Mouse (Mus musculus) ovary, postnatal 14 days (tissue): ENCODE results near the gene Adh6a.

ENCODE experiments used
- DNase-seq: peaks from one replicate; pipeline ENCODE4 v3.0.0; 2022; ENCODE audit warnings: low spot score

The Adh6a gene

DNA sequence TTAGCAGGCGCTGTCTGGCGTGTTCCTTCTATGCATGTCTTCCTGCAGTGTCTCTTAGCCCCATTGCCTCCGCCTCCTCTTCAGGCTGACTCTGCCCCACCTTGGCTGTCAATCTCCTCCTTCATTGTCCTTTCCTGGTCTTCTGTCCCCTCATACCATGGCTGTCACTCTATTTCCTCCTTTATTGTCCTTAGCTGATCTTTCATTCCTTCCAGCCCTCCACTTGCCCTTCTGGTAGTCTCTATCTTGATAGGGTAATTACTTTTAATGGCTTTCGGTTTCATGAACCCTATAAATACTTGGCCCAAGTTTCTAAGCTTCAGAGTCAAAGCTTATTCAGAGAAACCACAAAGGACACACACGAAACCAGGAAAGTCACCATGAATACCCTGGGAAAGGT is at the start of gene Adh6a:
Adh6a (plus strand) TSS at position 322 of the 400 bp plus-strand sequence.
- no peak for DNase-seq

DNA sequence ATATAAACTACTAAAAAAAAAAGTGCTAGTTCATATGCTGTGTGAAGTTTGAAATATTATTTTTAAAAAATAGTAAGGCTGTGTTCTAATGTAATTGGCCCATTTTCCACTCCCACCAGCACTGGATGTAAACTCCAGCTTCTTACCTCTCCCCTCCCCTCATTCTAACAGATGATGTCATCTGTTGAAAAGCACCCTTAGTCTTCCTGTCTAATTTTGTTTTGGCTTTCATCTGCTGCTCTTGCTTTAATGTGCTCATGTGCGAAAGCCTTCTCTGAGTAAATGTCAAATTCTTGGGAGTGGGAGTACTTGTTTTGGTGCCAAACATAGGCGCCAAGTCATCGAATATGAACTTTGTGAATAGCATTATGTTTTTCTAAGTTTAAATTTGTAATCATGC is 48.4 kb upstream of the Adh6a start:
- DNase-seq = no peak

DNA sequence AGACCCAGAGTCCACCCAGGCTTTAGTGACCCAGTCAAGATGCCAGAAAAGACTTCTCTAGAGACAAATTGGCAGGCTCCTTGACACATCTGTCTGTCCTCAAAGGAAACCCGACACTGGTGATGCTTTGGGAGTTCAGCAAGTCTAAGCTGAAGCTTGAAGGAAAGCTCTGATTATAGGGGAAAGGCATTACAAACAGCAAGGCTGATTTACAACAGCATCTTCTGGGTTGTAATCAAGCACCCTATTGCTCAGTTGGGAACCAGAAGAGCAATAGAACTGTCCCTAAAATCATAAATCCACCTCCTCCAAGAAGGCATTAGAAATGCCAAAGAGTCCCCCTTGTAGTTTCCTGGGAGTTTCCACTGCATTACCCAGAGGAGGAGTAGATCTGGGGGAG is 42.6 kb upstream of the Adh6a start:
- no peak for DNase-seq

DNA sequence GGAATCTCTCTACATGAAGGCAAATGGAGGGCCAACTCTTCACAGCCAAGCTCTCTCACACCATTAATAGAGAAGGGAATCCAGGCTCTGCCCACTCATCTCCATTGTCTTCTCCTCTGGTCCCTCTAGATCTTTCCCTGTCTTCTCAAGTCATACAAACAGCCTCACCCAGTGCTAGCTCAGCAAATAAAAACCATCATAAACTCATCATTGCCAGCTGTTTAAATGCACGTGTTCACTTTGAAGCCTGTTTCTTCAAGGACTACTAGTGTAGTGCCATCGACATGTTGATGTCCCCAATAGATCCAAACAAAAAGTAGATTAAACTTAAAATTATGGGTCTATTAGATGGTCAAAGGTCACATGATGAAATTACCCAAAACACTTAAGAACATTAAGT is 41.8 kb upstream of the Adh6a start:
- DNase-seq = no peak

DNA sequence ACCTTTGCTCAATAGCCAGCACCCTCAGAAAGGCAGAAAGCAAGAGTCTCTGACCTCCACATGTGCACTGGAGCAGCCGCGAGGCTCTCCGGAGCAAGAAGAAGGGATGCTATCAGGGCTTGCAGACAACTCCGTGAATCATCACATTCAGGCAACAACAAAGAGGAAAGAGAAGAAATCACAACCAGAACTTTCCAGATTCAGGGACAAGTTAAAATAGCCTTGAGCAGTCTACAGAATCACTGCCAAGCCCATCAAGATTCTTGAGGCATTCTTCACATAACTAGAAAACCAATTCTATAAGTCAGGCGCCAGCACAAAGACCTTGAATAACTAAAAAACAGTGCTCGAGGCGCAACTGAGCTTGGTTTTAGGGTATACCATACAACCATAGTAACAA is 40.0 kb upstream of the Adh6a start:
- DNase-seq = no peak

DNA sequence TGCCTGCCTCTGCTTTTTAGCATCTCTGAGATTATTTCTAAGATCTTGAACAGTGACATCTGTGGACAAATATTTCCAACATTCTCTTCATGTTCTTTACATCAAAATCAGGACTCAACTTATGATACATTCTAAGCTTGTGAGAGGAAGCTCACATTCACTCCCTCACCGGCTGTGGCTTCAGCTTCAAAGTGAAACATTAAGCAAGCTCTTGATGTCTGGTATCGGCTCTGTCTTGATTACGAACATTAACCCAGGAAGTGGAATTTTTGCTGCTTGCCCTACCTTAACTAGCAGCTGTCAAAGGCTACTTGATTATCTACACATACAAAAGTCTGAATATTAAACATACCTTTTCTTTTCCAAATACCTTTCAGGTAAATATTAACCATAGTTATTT is 38.0 kb upstream of the Adh6a start:
- no peak for DNase-seq

DNA sequence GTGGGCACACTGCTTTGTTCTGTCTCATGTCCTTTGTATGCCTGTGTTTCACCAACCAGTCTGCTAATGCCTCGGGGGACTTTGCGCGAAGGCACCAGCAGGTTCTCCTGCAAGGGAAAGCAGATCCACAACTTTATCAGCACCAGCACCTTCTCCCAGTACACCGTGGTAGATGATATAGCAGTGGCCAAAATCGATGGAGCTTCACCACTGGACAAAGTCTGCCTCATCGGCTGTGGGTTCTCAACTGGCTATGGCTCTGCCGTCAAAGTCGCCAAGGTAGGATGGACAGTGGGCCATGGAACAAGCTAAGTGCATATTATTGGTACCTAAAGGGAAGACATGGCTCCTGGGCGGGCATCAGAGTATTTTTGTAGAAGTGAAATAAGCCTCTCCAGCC is 30.5 kb upstream of the Adh6a start:
- DNase-seq = no peak

DNA sequence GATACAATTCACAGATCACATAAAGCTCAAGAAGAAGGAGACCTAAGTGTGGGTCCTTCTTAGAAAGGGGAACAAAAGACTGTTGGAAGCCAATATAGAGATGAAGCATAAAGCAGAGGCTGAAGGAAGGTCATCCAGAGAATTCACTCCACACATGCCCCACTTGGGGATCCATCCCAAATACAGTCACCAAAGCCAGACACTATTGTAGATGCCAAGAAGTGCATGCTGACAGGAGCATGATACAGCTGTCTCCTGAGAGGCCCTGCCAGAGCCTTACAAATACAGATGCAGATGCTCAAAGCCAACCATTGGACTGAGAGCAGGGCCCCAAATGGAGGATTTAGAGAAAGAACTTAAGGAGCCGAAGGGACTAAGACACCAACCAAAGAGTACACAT is 29.3 kb upstream of the Adh6a start:
- DNase-seq = no peak

DNA sequence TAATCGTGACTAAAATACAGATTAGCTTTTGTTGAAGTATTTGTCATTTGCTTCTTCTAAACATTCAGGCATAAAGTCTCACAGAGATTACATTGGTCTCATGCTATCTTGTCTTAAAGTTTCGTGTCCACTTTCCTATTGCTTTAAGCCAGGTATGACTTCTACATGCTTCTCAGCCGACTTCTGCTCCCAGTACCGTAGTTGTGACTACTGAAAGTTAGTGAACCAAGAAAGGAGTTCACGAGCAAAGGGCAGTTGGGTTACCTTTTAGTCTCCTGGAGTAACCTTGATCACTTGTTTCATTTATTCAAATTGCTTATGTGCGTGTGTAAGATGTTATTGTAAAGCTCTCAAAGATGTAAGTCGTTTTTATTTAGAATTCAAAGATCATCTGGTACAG is 27.1 kb upstream of the Adh6a start:
- DNase-seq = no peak

DNA sequence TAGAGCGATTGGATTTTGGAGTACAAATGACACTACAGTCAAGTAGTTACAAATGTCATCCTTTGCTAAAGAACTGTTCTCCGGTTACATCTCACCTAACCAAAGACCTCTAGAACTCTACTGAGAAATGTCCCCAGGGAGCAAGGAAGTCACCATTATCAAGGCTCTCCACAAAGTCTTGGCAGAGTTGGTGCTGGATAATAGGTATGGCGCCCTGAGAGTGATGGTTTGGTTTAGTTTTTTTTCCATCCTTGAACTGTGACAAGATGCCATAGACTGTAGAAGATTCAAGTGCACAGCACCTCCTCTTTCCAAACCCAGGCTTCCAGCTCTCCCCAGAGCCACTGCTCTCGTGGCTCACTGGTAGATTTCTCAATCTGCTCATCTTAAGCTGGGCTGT is 25.4 kb upstream of the Adh6a start:
- no peak for DNase-seq

DNA sequence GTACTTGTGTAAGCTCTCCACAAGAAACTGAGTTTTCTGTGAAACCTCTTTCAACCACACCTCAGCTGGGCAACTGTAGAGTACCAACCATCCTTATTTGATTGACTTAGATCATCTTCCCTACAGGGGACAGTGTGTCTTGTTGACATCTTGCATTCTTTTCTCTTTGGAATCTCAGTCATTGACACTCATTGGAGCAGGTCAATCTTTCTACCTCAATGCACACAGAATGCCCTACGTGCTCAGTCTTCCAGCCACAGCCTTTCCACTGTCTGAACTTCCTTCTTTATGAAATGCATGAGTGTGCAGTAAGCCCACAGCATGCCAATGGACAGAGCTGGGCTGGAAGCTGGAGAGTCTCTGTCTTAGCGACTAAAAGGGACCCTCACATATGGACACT is 22.4 kb upstream of the Adh6a start:
- no peak for DNase-seq

DNA sequence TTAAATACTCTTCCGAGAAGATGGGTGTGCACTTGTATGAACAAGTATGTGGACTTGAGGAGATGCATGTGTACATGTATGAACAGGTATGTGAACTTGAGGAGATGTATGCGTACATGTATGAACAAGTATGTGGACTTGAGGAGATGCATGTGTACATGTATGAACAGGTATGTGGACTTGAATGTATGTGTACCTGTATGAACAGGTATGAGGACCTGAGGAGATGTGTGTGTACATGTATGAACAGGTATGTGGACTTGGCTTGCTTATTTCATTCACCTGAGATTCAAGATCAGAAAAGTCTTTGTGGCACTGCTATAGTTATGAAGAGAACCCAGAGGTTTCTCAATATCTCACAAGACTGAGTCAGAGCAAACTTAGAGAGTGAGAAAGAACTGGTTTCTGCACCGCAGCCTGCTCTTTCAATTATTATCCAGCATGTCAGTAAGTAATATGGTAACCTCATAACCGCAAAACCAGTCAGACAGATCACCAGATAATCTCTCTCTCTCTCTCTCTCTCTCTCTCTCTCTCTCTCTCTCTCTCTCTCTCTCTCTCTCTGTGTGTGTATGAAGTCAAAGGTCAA is 21.5 kb upstream of the Adh6a start:
- DNase-seq = no peak

DNA sequence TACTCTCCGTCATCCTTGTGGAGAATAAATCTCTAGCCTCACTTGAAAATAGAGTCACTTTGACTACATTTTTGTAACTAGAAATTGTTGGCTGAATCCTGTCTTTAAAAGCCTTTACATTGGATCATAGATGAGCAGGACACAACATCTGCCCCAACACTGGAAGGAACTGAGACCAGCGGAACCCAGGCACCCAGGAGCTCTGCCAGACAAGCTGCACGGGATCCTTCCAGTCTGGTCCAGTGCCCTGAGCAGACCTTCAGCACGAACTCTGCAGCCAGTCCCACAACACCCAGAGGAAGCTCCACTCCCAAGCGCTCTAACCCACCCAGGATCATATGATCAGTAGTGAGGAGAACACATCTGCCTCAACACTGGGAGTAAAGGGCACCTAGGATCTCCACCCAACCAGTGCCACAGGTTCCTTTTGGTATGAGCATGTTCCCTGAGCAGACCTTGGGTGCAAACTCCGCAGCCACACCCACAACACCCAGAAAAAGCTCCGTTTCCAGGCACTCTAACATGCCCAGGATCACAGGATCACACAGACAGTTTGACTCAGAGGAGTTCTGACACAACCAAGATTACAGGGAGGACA is 19.7 kb upstream of the Adh6a start:
- no peak for DNase-seq

DNA sequence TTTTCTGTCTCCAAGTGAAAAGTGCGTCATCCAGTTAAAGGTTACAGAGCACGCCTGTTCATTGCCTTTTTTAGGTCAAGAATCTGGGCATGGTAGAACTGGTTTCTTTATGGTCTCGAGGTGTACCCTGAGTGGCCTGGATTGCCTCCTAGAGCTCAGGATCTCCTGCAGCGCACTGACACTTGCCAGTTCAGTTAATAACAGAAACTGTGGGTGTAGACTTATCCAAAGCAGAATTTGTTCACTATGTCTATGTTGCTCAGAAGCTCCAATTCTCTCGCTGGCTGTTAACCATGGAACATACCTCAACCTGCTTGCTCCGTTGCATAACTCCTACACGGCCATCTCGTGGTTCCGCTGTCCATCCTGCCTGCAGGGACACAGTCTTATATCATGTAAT is 13.0 kb upstream of the Adh6a start:
- no peak for DNase-seq

DNA sequence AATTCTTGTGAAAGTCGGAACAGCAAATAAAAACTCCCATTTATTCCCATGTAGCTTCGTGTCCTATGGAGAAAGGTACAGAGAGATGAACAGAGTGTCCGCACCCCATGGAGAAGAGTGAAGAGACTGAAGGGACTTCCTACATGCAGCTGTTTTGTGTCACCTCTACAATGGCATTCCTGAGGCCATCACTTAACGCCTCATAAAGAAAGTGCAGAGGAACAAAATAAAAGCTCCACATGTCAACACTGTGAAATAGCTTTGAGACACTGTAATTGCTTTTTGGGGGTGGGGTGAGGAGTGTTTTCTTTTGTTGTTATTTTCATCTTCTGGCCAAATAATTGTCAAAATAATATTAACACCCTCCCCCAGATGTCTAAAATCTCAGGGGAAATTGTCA is 10.4 kb upstream of the Adh6a start:
- no peak for DNase-seq

DNA sequence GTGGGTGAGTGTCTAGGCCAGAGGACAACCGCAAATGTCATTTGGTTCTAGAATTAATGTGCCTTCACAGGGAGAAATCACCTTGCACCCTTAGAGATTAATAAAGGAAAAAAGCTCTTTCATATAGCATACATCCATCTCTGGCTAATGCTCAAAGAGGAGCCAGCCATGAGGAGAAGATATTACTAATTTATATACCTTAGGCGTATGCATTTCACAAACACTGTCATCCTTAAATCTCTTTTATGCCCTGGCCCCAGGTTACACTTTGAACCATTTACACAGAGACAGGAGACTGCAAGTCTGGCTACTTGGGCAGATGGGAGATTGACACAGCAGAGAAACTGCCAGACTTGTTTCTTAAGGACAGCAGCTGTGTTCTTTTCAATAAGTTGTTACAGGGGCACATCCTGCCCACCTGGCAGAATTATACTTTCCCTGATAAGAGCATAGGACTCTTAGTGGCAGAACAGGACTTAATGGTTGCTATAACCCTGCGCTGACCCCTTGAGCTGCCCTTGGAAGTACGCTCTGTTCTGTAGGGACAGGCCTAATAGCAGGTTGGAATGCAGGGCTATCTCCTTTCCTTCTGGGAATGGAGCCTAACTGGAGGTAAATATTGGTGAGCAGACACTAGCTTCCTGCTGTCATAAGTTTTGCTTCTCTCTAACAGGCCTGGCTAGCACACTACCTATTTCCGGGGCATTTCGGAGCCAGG is 9.2 kb upstream of the Adh6a start:
- no peak for DNase-seq

DNA sequence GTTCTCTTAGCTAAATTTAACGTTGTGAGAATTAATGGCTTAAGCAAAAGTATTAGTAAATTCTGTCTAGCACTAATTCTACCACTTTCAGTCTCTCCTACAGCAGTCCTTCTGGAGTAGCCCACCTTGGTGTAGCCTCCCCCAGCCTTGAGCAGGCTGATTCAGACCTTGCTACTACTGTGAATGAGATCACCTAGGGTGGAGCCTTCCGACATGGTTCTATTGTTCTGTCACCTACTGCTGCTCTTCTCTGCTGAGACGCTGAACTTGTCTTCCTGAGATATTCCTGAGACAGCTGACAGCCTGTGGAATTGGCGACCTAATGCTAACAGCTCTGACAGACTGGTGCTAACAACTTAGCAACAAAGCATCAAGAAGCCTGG is 8.6 kb upstream of the Adh6a start:
- no peak for DNase-seq

DNA sequence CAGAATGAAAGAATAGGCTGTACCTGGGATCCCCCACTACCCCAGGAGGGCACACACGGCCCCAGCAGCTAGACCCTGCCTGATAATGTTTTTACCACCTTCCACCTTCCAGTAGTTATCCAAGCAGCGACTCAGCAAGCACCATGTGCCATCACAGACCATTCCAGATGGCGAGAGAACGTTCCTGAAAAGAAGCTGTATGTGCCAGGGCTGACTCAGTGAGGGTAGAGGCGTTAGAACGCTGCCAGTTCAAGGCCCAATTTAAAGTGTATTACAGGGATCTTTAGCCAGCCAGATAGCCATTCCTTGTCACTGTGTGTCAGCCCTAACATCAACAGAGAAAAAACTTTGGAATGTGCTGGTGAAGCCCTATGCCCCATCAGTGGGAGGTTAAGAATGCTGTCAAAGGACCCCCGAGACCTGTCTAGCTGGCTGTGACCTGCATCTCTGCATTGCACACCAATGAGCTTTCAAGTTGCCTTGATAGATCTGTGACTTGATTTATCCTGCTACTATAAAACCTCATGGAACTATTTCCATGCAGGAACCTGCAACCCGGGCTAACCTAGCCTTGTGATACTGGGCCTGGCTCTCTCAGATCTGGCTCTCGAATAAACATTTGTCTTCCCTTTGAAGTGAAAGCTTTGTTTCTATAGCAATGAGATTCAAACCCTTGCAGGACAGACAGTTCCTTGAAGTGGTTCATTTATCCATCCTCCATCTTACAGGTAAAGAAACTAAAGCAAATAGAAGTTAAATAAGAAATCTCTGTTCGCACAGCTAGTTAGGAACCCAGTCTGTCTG is 7.4 kb upstream of the Adh6a start:
- no peak for DNase-seq

DNA sequence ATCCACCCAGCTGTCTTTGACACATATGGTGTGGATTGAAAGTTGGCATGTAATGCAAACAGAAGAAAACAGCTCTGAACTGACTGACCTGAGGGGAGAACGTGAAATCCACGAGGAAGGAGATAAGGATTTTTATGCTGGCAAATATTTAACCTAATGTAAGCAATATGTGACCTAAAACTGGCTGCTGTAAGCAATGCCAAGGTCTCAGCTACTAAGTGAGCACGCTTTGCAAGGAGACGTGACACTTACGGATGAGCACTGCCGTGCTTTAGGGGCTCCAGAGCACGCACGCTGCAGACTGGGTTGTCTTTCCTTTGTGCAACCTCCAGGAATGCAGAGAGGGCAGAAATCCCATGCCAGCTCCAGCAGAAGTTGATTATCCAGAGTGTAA is 6.8 kb upstream of the Adh6a start:
- no peak for DNase-seq

DNA sequence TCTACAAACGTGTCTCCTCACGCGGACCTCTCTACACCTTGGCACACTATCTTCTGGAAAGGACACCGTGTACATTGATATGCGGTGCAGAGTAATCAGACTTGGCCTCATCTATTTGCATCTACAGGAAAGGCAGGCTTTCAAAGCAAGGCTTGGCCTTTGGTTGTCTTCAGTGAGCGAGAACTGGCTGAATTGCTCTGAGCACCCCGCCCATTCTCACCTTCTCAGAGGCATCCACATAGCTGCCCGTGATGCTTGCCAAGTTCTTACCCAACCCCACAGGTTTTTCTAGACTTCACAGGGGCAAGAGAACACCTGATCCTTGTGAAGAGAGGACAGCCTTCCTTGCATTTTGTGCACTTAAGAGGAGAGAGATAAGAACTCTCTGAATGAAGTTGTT is 3.2 kb upstream of the Adh6a start:
- DNase-seq = no peak

DNA sequence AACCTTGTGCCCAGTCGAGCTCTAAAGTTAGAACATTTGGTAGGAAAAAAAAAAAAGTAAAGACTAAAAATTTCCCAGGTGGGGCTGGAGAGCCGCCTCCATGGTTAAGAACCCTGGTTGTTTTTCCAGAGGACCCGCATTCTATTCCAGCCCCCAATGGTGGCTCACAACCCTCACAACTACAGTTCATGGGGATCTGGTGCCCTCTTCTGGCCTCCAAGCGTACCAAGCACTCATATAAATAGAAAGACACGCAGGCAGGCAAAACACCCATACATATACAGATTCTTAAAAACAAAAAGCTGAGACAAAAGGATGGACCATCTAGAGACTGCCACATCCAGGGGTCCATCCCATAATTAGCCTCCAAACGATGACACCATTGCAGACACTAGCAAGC is 2.1 kb upstream of the Adh6a start:
- DNase-seq = no peak

DNA sequence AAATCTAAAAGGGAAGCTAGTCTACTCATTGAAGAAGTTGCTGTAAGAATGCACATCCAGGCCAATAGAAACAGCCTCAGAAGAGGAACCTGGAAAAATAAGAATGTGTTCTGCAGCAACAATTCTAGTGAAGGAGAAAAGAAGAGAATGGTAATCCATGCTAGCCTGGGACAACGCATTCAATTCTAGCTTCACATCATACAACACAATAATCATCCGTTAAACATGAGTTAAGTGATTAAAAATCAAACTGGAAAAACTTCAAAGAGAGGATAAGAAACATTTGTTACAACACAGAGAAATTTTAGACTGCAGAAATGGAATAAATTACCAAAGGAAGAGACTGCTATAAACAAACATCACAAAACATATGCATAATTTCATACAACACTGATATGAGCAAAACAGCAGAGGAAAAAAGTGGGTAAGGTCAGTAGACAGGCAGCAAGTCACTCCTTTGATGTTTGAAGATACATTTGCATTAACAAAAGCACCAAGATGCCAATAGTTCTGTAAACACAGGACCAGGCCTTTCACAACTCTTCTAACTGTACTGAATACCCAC is 3.9 kb downstream of the Adh6a start:
- DNase-seq = no peak

DNA sequence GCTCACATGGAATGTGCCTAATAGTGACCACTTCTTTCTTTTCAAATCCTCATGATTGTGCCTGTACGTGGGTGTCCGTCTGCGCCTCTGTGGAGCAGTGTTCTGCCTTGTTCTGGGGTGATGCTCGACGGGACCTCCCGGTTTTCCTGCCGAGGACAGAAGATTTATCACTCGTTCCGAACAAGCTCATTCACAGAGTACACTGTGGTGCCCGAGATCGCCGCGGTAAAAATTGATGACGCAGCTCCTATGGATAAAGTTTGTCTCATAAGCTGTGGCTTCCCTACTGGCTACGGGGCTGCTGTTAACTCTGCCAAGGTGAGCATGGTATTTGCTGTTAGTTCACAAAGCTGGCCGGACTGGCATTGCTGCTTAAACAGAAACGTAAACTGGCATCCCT is 11.9 kb downstream of the Adh6a start:
- no peak for DNase-seq
